Mouse (Mus musculus) bone marrow, adult 2 months (tissue): ENCODE measurements around the gene Ctdsp2.

ENCODE experiments used
- CTCF ChIP-seq: fragments of 200-500 bp; IDR thresholded peaks from 2 replicates; pipeline ENCODE4 v1.5.1; 2011; ENCODE audit warnings: low read length, control low read depth; ENCODE audit not compliant: control insufficient read depth, insufficient read depth
- POLR2A ChIP-seq: fragments of 200-500 bp; IDR thresholded peaks from 2 replicates; pipeline ENCODE4 v1.6.1; 2011; ENCODE audit warnings: low read depth, mild to moderate bottlenecking, control low read depth, low read length, borderline replicate concordance; ENCODE audit not compliant: control insufficient read depth

- TF ChIP-seq CTCF (no peak), POLR2A (no peak)
These were observed 21.7 kb upstream of the Ctdsp2 start for GRCm38 (mm10) chr10:126956692-126957358.
